Mouse (Mus musculus) MEL (cell line): ENCODE measurements at regions not wholly inside any gene's neighbourhood (a gene's known extent, or its start where the extent isn't known, plus 50 kb on each side); places are given as distances from the start of the nearest gene placed in this dataset.

ENCODE experiments used
- CHD1 ChIP-seq: IDR thresholded peaks from 2 replicates; pipeline ENCODE4 v1.6.1; 2012; ENCODE audit warnings: low read depth, mild to moderate bottlenecking, inconsistent platforms, low read length, improper control_type of control experiment
- GATA1 ChIP-seq: IDR thresholded peaks from 2 replicates; pipeline ENCODE4 v1.6.1; 2011; ENCODE audit warnings: low read depth, low read length, improper control_type of control experiment
- MXI1 ChIP-seq: IDR thresholded peaks from 2 replicates; pipeline ENCODE4 v1.6.1; 2011; ENCODE audit warnings: mild to moderate bottlenecking, low read depth, low read length, improper control_type of control experiment
- TAL1 ChIP-seq: IDR thresholded peaks from 2 replicates; pipeline ENCODE4 v1.6.1; 2012; ENCODE audit warnings: mild to moderate bottlenecking, inconsistent platforms, low read length, moderate library complexity, mixed read lengths
- TBP ChIP-seq: IDR thresholded peaks from 2 replicates; pipeline ENCODE4 v1.8.0; 2011; ENCODE audit warnings: low read depth, low read length, improper control_type of control experiment
- UBTF ChIP-seq: IDR thresholded peaks from 2 replicates; pipeline ENCODE4 v1.6.1; 2012; ENCODE audit warnings: low read depth, mild to moderate bottlenecking, inconsistent platforms, low read length, improper control_type of control experiment, moderate library complexity, borderline replicate concordance; ENCODE audit not compliant: insufficient read depth
- ZKSCAN1 ChIP-seq: IDR thresholded peaks from 2 replicates; pipeline ENCODE4 v1.6.1; 2012; ENCODE audit warnings: low read depth, mild to moderate bottlenecking, inconsistent platforms, low read length, improper control_type of control experiment, moderate library complexity
- ZNF384 ChIP-seq: IDR thresholded peaks from 2 replicates; pipeline ENCODE4 v1.6.1; 2012; ENCODE audit warnings: low read depth, mild to moderate bottlenecking, inconsistent platforms, low read length, improper control_type of control experiment

- TF ChIP-seq GATA1 (no peak), ZNF384 (no peak), MXI1 (no peak), TBP (no peak), CHD1 (no peak), ZKSCAN1 (no peak), TAL1 (no peak), UBTF (no peak)
Observed at GRCm38 (mm10) chr3:41317170-41317569, 234.3 kb upstream of the Pgrmc2 start.
